In the genomic region with DNA sequence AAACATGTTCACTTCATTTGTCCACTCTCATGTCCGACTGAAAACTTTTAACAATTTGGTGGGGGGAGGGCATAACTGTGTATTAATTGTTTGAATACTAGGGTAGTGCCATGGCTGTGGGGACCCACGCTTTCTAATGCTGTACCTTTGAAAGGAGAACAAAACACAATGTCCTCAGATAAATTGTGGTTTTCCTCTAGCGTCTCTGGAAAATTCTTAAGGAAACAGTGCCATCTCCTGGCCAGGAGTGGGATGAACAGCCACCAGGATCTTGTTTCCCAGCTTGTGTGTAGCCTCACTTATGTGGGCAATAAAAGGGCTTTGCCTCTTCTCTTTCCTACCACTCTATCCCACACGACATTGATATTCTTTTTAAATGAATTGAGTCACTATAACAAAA, we compare ENCODE assay signal across 8 mouse cellular contexts. TPM values are rescaled to one million over a fixed set of nuclear protein-coding genes. Genes with fewer than 3 reads are reported as not detected.
DNase-seq lines count a peak whose midpoint lies in the region; ATAC-seq and TF ChIP-seq lines count a peak whose summit lies in the region.

No protein-coding gene starts in this region.

- no peak overlapping the region for H3K4me2 ChIP-seq in heart, embryonic 12.5 days
- H3K4me2 ChIP-seq in forebrain, embryonic 16.5 days (ENCODE audit: low read length), result no peak overlapping the region
- no peak overlapping the region for H3K4me2 ChIP-seq in hindbrain, embryonic 11.5 days (replicated peaks; ENCODE audit: low read depth, low read length)
- H3K4me2 ChIP-seq in midbrain, embryonic 12.5 days (replicated peaks), result no peak overlapping the region

- H3K4me3 ChIP-seq in heart, embryonic 12.5 days, result no peak overlapping the region
- H3K4me3 ChIP-seq in forebrain, embryonic 16.5 days (replicated peaks; ENCODE audit: low read length), result no peak overlapping the region
- no peak overlapping the region for H3K4me3 ChIP-seq in hindbrain, embryonic 11.5 days (ENCODE audit: low read depth, low read length)
- no peak overlapping the region for H3K4me3 ChIP-seq in left cerebral cortex, adult 2 months
- no peak overlapping the region for H3K4me3 ChIP-seq in midbrain, embryonic 12.5 days

- ATAC-seq in heart, embryonic 12.5 days (ENCODE audit: insufficient number of reproducible peaks, low FRiP score), result no peak
- peak; percentile 66 for ATAC-seq in forebrain, embryonic 16.5 days
- ATAC-seq in hindbrain, embryonic 11.5 days (ENCODE audit: low FRiP score), result no peak
- ATAC-seq in midbrain, embryonic 12.5 days (ENCODE audit: low FRiP score, low read depth), result peak; percentile 34; the same call in 1 of the 2 replicates

- WGBS in heart, embryonic 12.5 days, result 18% methylated on average over 4 of the region's 4 CpGs
- 8% methylated on average over 4 of the region's 4 CpGs for WGBS in forebrain, embryonic 16.5 days
- WGBS in hindbrain, embryonic 11.5 days, result 21% methylated on average over 4 of the region's 4 CpGs
- WGBS in midbrain, embryonic 12.5 days, result 20% methylated on average over 4 of the region's 4 CpGs

- peaks cover 10% of the 10 kb centered on the region for H3K27me3 ChIP-seq in heart, embryonic 12.5 days (replicated peaks)
- H3K27me3 ChIP-seq in forebrain, embryonic 16.5 days (replicated peaks; ENCODE audit: control insufficient read depth, insufficient read depth, low read length), result no peaks in the 10 kb centered on the region
- no peaks in the 10 kb centered on the region for H3K27me3 ChIP-seq in hindbrain, embryonic 11.5 days (ENCODE audit: control insufficient read depth, insufficient read depth, low read length)
- H3K27me3 ChIP-seq in midbrain, embryonic 12.5 days, result no peaks in the 10 kb centered on the region

- H3K36me3 ChIP-seq in heart, embryonic 12.5 days, result no peaks in the 10 kb centered on the region
- no peaks in the 10 kb centered on the region for H3K36me3 ChIP-seq in forebrain, embryonic 16.5 days (ENCODE audit: control insufficient read depth, insufficient read depth)
- H3K36me3 ChIP-seq in hindbrain, embryonic 11.5 days (ENCODE audit: control insufficient read depth, insufficient read depth, low read length), result no peaks in the 10 kb centered on the region
- no peaks in the 10 kb centered on the region for H3K36me3 ChIP-seq in midbrain, embryonic 12.5 days

- H3K9me3 ChIP-seq in heart, embryonic 12.5 days (replicated peaks), result no peaks in the 10 kb centered on the region; the same call in 1 of the 2 replicates
- no peaks in the 10 kb centered on the region for H3K9me3 ChIP-seq in forebrain, embryonic 16.5 days (ENCODE audit: control insufficient read depth, low read length)
- H3K9me3 ChIP-seq in hindbrain, embryonic 11.5 days (ENCODE audit: control insufficient read depth, low read length), result no peaks in the 10 kb centered on the region
- H3K9me3 ChIP-seq in midbrain, embryonic 12.5 days, result no peaks in the 10 kb centered on the region

- H3K4me1 ChIP-seq in heart, embryonic 12.5 days (replicated peaks), result no peaks in the 10 kb centered on the region
- peaks cover 21% of the 10 kb centered on the region for H3K4me1 ChIP-seq in forebrain, embryonic 16.5 days (replicated peaks; ENCODE audit: control insufficient read depth, insufficient read depth, low read length)
- H3K4me1 ChIP-seq in hindbrain, embryonic 11.5 days (replicated peaks; ENCODE audit: control insufficient read depth, insufficient read depth, low read length), result no peaks in the 10 kb centered on the region
- peaks cover 12% of the 10 kb centered on the region for H3K4me1 ChIP-seq in midbrain, embryonic 12.5 days

- H3K9ac ChIP-seq in heart, embryonic 12.5 days, result no peak overlapping the region
- no peak overlapping the region for H3K9ac ChIP-seq in forebrain, embryonic 16.5 days (replicated peaks; ENCODE audit: low read depth, low read length)
- no peak overlapping the region for H3K9ac ChIP-seq in hindbrain, embryonic 11.5 days (ENCODE audit: low read depth, low read length)
- no peak overlapping the region for H3K9ac ChIP-seq in midbrain, embryonic 12.5 days (replicated peaks)

- intact Hi-C loops in left cerebral cortex, adult 2 months (cut with DNase I), result loop anchor here (1.0 to 10.0 kb wide), 6 partner anchors 202 to 1319 kb away; a partner anchor contains a TSS

- H3K27ac ChIP-seq in heart, embryonic 12.5 days (ENCODE audit: poor library complexity, severe bottlenecking), result no peak overlapping the region
- no peak overlapping the region for H3K27ac ChIP-seq in forebrain, embryonic 16.5 days (ENCODE audit: low read length)
- no peak overlapping the region for H3K27ac ChIP-seq in hindbrain, embryonic 11.5 days (ENCODE audit: low read depth, low read length)
- no peak overlapping the region for H3K27ac ChIP-seq in left cerebral cortex, adult 2 months
- no peak overlapping the region for H3K27ac ChIP-seq in midbrain, embryonic 12.5 days (replicated peaks)

- DNase-seq in heart, adult 11 months, result peak; percentile 51
- DNase-seq in c-Kit-positive CD71-positive TER-119-positive erythroid progenitor cells, embryonic 14.5 days (ENCODE audit: low spot score), result peak; percentile 27
- peak; percentile 91 for DNase-seq in hindbrain, embryonic 11.5 days (ENCODE audit: low spot score)
- peak; percentile 80 for DNase-seq in left cerebral cortex, adult 2 months (ENCODE audit: extremely low spot score in 1 of 2, low spot score in 2 of 2)
- DNase-seq in skeletal muscle tissue, adult 2 months (ENCODE audit: low read depth, low spot score), result peak; percentile 33

- peak; percentile 86 for TF ChIP-seq CTCF in left cerebral cortex, adult 2 months (IDR thresholded peaks at IDR 0.05)

RNA-seq across cellular contexts. Expression of a gene that starts 49.1 kb away (rescaled TPM):
- 3.8 and 4.1 TPM in 2 replicates for polyA plus RNA-seq in heart, embryonic 12.5 days (2016; fragmentation: Nextera tagmentation; extraction: Ambion mirVana)
- 7.9 and 8.4 TPM in 2 replicates for polyA plus RNA-seq in forebrain, embryonic 16.5 days (2015; fragmentation: Nextera tagmentation; extraction: Ambion mirVana)
- polyA plus RNA-seq in hindbrain, embryonic 11.5 days (2014; fragmentation: Nextera tagmentation; extraction: Ambion mirVana), result 7.9 and 8.9 TPM in 2 replicates
- 10 to 100 TPM; 24.2 to 28.5 TPM for total RNA-seq in left cerebral cortex, adult 2 months (2021)
- polyA plus RNA-seq in midbrain, embryonic 12.5 days (2016; fragmentation: Nextera tagmentation; extraction: Ambion mirVana), result 5.5 and 6.0 TPM in 2 replicates

RNA-seq across cellular contexts. Expression of a gene that starts 49.2 kb away (rescaled TPM):
- 0.75 and 0.76 TPM in 2 replicates for polyA plus RNA-seq in heart, embryonic 12.5 days (2016; fragmentation: Nextera tagmentation; extraction: Ambion mirVana)
- 1.9 and 2.5 TPM in 2 replicates for polyA plus RNA-seq in forebrain, embryonic 16.5 days (2015; fragmentation: Nextera tagmentation; extraction: Ambion mirVana)
- polyA plus RNA-seq in hindbrain, embryonic 11.5 days (2014; fragmentation: Nextera tagmentation; extraction: Ambion mirVana), result 3.0 and 4.6 TPM in 2 replicates
- 1 to 10 TPM; 1.5 to 2.8 TPM for total RNA-seq in left cerebral cortex, adult 2 months (2021)
- polyA plus RNA-seq in midbrain, embryonic 12.5 days (2016; fragmentation: Nextera tagmentation; extraction: Ambion mirVana), result 1.5 and 1.6 TPM in 2 replicates

Comparison
In these comparisons a context has a peak if more than half of its experiments do, and no peak if none do; other contexts are left out.
1. DNase-seq: peak in every context shown above with its lines; median percentile 91 in hindbrain, embryonic 11.5 days; 80 in left cerebral cortex, adult 2 months; 51 in heart, adult 11 months; 33 in skeletal muscle tissue, adult 2 months; 27 in c-Kit-positive CD71-positive TER-119-positive erythroid progenitor cells, embryonic 14.5 days.
2. ATAC-seq: peak in forebrain, embryonic 16.5 days (single experiment) and midbrain, embryonic 12.5 days (single experiment); none in heart, embryonic 12.5 days (single experiment) and hindbrain, embryonic 11.5 days (single experiment).